Mouse (Mus musculus) embryonic fibroblast, embryonic 13.5 days (primary cell): Measurements from ENCODE around the gene Pde6g. TPM values are rescaled to one million over a fixed set of nuclear protein-coding genes. Genes with fewer than 3 reads are reported as not detected.

Experiments
- H3K27ac ChIP-seq: 2 replicates; pipeline ENCODE4 v1.5.1; 2012; ENCODE audit warnings: low read length, control low read depth, inconsistent platforms; ENCODE audit not compliant: insufficient read depth
- H3K4me1 ChIP-seq: 2 replicates; pipeline ENCODE4 v1.6.1; 2011; ENCODE audit warnings: low read length; ENCODE audit not compliant: control insufficient read depth, insufficient read depth
- H3K4me3 ChIP-seq: 2 replicates; pipeline ENCODE4 v1.5.1; 2011; ENCODE audit warnings: mild to moderate bottlenecking, control low read depth, low read length; ENCODE audit not compliant: insufficient read depth
- CTCF ChIP-seq: IDR thresholded peaks from 2 replicates; pipeline ENCODE4 v1.5.1; 2011; ENCODE audit warnings: mild to moderate bottlenecking, control low read depth, low read length, moderate library complexity, borderline replicate concordance; ENCODE audit not compliant: insufficient read depth
- POLR2A ChIP-seq: IDR thresholded peaks from 2 replicates; pipeline ENCODE4 v1.6.1; 2011; ENCODE audit warnings: low read depth, mild to moderate bottlenecking, control low read depth, low read length, moderate library complexity
- polyA plus RNA-seq: library from polyadenylated mRNA; stranded (reverse); fragments of >200 nt; gene quantifications from 2 replicates; pipeline ENCODE4 v1.2.4, GENCODE M21; 2011; ENCODE audit warnings: low read depth; ENCODE audit not compliant: missing spikeins, insufficient read length

Gene Pde6g
- polyA plus RNA-seq = not detected in 2 replicates

- Histone ChIP-seq H3K4me3 (no peak within 1 kb of the TSS), H3K4me1 (no peaks in the 10 kb centered on the region), H3K27ac (no peak within 1 kb of the TSS)
- TF ChIP-seq CTCF = no peak
- no peak for TF ChIP-seq POLR2A
Observed at GRCm38 (mm10) chr11:120453306-120453705, at the start of gene Pde6g. Gene Pde6g (minus strand): TSS chr11:120453500.

DNA sequence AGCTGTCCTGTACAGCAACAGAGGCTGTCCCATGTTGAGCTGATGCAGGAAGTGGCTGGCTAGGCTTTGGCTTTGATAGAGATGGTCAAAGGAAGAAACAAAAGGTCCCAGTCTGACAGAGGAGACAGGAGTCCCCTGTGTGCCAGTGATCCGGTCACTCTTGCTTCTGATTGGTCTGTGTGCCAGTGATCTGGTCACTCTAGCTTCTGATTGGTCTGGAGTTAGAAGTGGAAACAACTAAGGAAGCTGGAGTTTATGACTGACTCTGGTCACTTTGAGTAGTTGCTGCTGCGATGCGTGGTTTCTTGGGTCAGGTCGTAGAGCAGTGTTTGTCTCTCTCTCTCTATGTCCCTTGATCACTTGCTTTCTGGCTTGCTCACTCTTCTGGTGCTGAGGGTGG, 48.4 kb upstream of the Pde6g start:
- Histone ChIP-seq H3K4me3 (no peak overlapping the region), H3K4me1 (no peaks in the 10 kb centered on the region), H3K27ac (no peak overlapping the region)
- TF ChIP-seq CTCF = no peak
- no peak; the same call in 1 of the 2 replicates for TF ChIP-seq POLR2A

DNA sequence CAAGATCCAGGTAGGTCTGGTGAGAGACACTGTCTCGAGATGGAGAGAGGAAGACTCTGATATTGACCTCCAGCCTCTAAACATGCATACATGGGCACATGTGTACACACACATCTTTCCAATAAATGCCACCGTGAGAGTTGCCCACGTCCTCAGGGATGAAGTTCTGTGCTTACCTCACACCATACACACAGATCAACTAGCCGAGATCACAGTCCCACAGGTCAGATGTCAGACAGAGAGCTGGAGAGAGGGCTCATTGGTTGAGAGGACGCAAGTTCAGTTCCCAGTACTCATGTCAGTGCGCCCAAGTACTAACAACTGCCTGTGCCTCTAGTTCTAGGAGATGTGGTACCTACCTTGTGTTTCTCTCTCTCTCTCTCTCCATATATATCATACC, 47.7 kb upstream of the Pde6g start:
- Histone ChIP-seq H3K4me1 (no peaks in the 10 kb centered on the region), H3K27ac (no peak overlapping the region), H3K4me3 (no peak overlapping the region)
- TF ChIP-seq CTCF (no peak), POLR2A (no peak; the same call in 1 of the 2 replicates)

- H3K4me1 ChIP-seq = no peaks in the 10 kb centered on the region
- H3K27ac ChIP-seq = no peak overlapping the region
- TF ChIP-seq POLR2A (no peak), CTCF (no peak)
- no peak overlapping the region for H3K4me3 ChIP-seq
Observed at GRCm38 (mm10) chr11:120500357-120500756, 47.1 kb upstream of the Pde6g start.

DNA sequence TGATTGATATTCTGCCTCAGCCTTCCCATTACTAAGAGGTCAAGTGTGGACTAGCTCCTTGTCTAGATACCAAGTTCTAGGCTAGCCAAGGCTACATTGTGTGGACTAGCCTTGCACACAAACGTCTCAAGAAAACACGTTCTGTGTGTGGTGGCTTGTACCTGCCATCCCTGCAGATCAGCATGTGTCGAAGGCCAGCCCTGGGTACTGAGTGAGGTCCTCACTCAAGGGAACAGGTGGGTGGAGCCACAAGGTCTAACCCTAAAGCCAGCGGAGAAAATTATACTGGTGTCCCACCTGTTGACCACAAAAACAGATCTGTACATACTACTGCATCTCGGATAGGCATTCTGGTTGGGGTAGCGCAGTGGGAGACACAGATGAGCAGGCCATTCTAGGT, 46.6 kb upstream of the Pde6g start:
- no peak overlapping the region for H3K4me3 ChIP-seq
- TF ChIP-seq POLR2A = no peak
- no peak for TF ChIP-seq CTCF
- H3K4me1 ChIP-seq = no peaks in the 10 kb centered on the region
- H3K27ac ChIP-seq = no peak overlapping the region

DNA sequence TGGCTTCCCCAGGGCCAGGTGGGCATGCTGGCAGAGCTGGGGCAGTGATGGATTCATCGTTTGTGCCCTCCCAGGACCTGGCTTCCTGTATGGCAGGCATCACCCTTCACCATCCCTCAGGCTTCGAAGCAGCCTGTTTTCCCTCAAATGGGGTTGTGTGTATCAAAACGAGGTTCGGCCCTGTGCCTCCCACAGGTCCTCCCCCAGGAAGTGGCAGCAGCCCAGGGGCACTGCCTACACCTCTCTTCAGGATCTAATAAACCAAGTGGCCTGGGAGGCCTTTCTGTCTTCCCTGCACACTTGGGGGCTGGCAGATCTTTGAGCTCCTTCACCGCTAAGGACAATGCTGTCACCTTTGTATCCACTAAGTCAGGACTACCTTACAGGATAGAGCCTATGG, 45.6 kb upstream of the Pde6g start:
- no peak overlapping the region for H3K27ac ChIP-seq
- TF ChIP-seq POLR2A = no peak
- TF ChIP-seq CTCF = no peak
- no peaks in the 10 kb centered on the region for H3K4me1 ChIP-seq
- no peak overlapping the region for H3K4me3 ChIP-seq

GRCm38 (mm10) chr11:120498226-120498625, 44.9 kb upstream of the Pde6g start:
- H3K4me3 ChIP-seq = no peak overlapping the region
- TF ChIP-seq CTCF (no peak), POLR2A (no peak)
- no peak overlapping the region for H3K27ac ChIP-seq
- H3K4me1 ChIP-seq = no peaks in the 10 kb centered on the region

- H3K27ac ChIP-seq = no peak overlapping the region
- no peak overlapping the region for H3K4me3 ChIP-seq
- H3K4me1 ChIP-seq = no peaks in the 10 kb centered on the region
- TF ChIP-seq CTCF = no peak
- no peak for TF ChIP-seq POLR2A
Observed at GRCm38 (mm10) chr11:120497436-120497835, 44.1 kb upstream of the Pde6g start.

DNA sequence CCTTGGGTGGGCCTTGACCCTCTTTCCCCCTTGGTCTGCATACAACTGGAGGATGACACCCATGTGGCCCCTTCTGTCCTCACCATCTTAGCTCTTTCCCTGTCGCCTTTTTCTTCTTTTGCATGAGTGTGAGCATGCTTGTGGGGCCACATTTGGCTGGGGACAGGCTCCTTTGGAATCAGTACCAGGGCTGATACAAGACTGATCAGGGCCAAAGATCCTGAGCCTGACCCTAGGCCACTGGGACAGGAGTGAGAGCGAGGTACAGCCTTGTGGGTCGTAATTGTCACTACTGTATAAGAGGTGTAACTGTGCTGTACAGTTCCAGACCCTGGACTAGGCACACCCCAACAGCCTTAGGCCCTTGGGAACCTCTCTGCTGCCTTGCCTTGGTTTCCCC, 40.6 kb upstream of the Pde6g start:
- no peaks in the 10 kb centered on the region for H3K4me1 ChIP-seq
- H3K4me3 ChIP-seq = no peak overlapping the region
- no peak overlapping the region for H3K27ac ChIP-seq

GRCm38 (mm10) chr11:120493351-120493750, 40.1 kb upstream of the Pde6g start:
- no peak overlapping the region for H3K4me3 ChIP-seq
- H3K4me1 ChIP-seq = no peaks in the 10 kb centered on the region
- TF ChIP-seq POLR2A (no peak), CTCF (no peak)
- H3K27ac ChIP-seq = no peak overlapping the region

More for the DNA sequence above, 40.6 kb upstream of the Pde6g start:
- TF ChIP-seq CTCF (no peak), POLR2A (no peak)

DNA sequence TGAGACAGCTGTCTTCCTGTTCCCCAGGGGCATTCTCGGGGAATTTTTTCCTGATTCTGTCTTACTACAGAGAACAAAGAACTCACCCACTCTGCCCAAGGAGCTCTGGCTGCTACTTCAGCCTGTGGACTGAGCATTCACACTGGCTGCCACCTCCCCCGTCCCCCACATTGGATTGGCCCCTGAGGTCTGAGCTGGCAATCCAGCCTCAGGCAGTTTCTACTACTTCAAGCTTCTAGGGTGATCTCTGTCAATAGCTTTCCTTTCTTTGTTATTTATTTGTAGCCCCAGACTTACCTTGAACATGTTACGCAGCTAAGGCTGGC, 39.5 kb upstream of the Pde6g start:
- TF ChIP-seq CTCF (no peak), POLR2A (no peak)

More for the DNA sequence above, 39.5 kb upstream of the Pde6g start:
- H3K4me3 ChIP-seq = peak overlapping the region; percentile 56
- H3K27ac ChIP-seq = no peak overlapping the region
- H3K4me1 ChIP-seq = no peaks in the 10 kb centered on the region
